Mouse (Mus musculus): ENCODE results near the gene Tubb4a.

The Tubb4a gene

DNA sequence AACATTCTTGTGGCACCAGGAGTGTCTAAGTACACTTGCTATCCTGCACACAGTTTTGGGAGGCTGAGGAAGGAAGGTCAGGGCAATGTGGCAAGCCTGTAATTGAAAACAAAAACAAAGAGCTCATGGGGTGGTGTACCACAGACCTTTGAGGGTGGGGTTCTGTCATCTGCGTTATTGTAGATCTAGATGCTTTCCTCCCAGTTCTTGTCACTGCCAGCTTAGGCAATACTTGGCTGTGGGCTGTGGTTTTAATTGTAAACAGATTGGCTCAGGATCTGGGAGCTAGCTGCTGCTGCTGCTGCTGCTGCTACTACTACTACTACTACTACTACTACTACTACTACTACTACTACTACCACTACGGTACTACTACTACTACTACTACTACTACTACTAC lies 14.7 kb upstream of the Tubb4a start:
- no peak for DNase-seq (ENCODE audit: low spot score in 2 of 2)

DNA sequence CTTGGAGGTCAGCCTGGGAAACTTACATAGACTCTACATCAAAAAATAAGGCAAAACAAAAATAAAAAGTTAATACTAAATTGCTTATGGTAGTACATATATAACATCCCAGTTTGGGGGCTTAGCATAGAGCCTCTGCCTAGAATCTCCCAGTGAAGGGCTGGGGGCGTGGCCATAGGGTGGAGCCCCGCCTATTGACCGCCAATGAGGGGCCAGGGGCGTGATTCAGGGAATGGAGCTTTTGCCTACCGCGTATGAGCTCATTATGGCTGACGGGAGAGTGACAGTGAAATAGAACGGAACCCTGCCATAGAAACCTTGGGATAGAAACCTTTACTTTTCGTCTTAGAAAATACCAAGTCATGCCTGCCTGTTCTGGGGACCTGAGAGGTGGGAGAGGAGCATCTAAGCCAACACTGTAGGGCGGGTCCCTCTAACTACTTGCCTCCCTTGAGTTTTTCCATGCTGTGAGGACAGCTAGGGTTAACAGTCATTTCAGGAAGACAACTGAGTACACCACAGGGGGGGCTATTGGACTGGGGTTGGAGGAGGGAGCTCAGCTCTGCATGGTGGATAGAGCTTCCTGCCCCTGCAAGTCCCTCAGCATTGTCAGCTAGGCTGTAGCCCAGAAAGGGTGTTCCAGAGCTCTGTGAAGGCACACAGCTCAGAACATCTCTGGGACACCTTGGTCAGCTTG lies 12.2 kb upstream of the Tubb4a start:
- DNase-seq (ENCODE audit: low spot score in 2 of 2): peak in 1 of 2 experiments; percentile 28

DNA sequence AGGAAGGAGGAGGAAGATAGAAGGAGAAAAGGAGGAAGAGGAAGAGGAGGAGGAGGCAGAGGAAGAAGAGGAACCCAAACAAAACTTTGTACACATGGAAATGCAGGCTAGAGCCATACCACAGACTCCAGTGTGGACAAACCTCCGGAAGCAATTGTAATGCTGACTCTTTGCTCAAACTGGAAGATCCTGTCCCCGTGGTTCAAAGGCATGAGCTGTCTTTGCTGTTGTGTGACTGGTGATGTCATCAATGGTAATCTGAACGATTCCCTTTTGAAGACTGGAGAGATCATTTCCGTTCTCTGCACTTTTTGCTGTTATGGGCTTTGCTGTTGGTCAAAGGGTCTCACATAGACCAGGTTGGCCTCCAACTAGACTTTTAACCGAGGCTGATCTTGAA lies 10.7 kb upstream of the Tubb4a start:
- DNase-seq (ENCODE audit: low spot score in 2 of 2): no peak

DNA sequence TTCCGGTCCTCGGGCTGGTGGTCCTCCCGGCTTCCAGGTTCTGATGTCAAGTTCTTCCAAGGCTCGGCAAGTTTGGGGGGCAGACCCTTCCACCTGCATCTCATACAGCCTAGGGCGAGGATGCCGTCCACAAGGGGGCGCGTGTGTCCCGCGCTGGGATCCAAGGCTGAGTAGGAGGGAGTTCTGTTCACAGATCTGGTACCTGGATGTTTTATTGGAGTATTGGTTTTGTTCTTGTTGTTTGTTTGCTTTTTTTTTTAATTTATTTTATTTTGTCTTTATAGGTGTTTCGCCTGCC lies 9.0 kb upstream of the Tubb4a start:
- DNase-seq (ENCODE audit: low spot score in 2 of 2): peak; percentile 80 to 95

DNA sequence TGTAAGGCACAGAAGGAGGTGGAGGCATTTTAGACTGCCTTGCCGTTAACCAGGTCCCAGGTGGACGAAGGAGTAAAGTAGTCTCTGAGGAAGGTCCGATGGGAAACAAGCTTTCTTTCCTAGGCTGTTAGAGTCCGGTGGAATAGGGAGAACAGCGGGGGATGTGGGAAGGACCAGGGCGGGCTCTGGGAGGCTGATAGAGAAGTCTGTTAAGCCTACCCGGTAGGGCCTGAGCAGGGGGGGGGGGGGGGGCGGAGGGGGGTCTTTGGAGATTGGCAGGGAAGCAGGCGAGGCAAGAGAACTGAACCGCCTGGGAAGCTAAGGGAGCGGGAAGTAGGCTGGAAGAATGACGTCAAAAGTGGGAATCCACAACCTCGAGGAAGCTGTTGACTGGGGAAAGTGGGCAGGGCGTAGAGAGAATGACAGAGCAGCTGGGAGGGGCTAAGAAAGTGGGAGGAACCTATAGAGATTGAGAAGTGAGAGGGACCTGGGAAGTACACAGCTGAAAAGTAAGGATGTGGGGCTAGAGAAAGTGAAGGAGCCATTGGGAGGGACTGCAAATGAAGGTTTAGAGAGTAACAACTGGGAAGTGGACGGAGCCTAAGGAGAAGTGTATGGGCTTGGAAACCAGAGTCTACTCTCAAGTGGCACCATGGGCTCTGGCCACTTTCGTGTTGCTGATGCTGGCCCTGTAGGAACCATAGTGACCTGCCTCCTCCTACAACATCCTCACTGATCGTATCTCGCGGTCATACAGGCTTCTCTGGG lies 8.5 kb upstream of the Tubb4a start:
- no peak for DNase-seq (ENCODE audit: low spot score in 2 of 2)

DNA sequence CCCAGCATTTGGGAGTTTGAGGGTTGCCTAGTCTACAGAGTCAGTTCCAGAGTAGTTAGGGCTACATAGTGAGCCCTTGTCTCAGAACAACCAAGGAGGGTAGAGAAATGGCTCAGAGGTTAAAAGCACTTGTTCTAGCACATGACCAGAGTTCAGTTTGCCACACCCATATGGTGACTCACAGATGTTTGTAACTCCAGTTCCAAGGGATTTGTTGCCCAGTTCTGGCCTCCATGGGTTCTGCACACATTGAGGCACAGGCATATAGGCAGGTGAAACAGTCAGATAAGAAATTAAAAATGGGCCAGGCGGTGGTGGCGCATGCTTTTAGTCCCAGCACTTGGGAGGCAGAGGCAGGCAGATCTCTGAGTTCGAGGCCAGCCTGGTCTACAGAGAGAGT lies 6.6 kb upstream of the Tubb4a start:
- DNase-seq (ENCODE audit: low spot score in 2 of 2): no peak

DNA sequence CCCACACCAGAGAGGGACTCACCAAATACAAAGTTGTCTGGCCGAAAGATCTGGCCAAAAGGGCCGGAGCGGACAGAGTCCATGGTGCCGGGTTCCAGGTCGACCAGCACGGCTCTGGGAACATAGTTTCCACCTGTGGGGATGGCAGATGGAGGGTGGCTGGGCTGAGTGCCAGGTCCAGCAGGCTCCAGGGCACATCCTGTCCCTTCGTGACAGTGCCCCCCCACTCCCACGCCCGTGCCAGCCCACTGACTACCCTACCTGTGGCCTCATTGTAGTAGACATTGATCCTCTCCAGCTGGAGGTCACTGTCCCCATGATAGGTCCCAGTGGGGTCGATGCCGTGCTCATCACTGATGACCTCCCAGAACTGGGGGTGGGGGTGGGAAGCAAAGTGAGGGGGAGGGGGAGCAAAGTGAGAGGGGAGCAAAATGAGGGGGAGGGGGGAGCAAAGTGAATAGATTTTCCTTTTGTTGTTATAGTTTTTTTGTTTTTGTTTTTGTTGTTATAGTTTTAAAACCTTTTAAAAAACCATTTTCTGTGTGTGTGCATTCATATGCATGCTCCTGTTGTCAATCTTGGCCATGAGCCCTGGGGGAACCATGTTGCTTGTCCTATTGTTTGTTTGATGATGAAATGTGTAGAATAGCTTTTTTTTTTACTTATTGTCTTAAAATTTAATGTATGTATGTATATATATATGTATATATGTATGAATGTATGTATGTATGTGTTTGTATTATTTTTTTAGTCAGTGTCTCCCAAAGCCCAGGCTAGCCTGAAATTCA lies 1.4 kb downstream of the Tubb4a start:
- DNase-seq (ENCODE audit: low spot score in 2 of 2): no peak

DNA sequence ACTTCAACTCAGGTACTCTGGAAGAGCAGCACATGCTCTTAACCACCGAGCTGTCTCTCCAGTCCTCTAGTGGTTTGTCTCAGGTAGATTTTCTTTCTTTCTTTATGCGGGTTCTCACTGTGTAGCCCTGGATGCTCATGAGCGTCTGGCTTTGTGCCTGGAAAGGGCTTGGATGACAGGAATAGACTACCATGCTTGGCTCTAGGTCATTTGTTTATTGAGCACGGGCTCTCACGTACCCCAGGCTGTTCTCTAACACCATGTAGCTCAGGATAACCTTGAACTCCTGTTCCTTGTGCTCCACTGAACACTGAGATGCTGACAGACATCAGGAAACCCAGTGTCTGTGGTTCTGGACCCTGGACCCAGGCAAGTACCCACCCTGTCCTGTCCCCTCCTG lies 5.1 kb downstream of the Tubb4a start:
- DNase-seq (ENCODE audit: low spot score in 2 of 2): no peak

DNA sequence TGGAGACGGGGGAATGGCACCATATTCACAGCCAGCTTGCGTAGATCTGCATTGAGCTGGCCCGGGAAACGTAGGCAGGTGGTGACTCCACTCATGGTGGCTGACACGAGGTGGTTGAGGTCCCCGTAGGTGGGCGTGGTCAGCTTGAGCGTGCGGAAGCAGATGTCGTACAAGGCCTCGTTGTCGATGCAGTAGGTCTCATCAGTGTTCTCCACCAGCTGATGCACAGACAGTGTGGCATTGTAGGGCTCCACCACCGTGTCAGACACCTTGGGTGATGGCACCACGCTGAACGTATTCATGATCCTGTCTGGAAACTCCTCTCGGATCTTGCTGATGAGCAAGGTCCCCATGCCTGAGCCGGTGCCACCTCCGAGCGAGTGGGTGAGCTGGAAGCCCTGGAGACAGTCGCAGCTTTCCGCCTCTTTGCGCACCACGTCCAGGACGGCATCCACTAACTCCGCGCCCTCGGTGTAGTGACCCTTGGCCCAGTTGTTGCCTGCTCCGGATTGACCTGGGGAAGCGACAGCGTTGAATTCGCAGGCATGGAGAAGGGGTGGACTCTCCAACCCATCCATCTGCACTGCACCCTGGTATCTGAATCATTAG lies 6.2 kb downstream of the Tubb4a start:
- DNase-seq (ENCODE audit: low spot score in 2 of 2): no peak

DNA sequence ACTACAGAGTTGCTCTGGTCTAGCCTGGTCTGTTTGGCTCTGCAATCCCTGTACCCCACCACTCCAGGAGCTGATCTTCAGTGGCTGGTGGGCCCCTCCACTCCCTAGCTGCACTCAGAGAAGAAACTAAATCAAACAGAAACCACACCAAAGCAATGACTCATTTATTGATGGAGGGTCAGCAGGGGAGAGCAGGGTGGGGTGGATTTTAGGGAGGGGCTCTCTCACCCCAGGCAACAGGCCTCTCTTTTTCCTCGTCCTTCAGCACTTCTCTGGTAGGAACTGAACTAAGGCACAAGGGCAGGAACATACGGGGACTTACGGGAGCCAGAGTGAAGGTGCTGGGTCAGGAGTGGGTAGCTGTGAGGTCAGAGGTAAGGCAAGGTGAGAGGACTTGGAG lies 7.7 kb downstream of the Tubb4a start:
- no peak for DNase-seq (ENCODE audit: low spot score in 2 of 2)

DNA sequence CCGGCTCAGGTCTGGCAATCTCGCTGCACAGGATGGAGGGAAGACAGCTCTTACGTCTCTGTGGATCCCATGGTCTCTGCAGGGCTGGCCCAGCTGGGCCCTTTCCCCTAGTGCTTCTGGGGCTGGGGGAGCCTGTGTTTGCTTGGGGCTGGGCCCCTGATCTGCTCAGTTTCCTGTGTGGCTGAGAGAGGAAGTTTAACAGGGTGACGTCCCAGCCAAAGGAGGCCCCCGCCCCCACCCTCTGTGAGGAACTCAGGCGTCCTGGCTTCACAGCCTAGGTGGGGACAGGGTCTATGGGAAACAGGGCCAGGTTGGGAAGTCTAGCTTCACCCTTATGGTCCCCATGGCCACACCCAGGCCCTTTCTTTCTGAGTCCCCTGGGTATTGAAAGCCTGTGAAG lies 9.2 kb downstream of the Tubb4a start, which contains the start of gene Dennd1c:
Gene Dennd1c, minus strand, starts transcription at position 179 of the 400 bp plus-strand sequence.
- DNase-seq (ENCODE audit: low spot score in 2 of 2): peak; percentile 81 to 85

DNA sequence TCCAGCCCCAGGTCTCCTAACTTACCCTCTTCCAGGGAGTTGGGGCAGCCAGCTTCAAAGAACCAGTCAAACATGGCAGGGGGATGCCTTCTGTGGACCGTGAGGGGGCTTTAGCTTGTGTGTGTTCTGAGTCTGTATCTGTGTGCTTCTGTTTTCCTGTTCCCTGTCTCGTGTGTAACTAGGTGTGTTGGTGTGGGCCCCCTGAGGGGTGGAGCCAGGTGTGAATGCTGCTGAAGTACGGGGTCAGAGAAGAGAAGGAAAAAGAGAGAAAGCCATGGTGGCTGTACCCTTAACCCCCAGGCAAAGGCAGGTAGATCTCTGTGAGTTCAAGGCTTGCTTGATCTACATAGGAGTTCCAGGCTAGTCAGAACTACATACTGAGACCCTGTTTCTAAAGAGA lies 10.7 kb downstream of the Tubb4a start:
- peak in 1 of 2 experiments; percentile 35 for DNase-seq (ENCODE audit: low spot score in 2 of 2)

DNA sequence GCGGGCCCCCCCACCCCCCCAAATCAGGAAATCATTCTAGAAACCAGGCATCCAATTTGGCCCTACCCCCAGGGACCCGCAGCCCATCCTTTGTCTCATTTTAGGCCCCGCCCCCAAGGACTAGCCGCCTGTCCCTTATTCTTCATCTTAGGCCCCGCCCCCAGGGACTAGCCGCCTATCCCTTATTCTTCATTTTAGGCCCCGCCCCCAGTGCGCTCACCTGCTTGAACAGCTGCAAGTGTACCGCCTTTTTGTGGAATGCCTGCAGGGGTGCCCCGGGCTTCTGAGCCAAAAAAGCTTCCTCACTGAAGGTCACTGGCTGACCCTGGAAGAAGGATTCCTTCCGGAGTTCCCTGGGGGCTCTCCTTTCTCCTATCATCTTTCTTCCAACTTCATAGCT lies 16.9 kb downstream of the Tubb4a start:
- peak; percentile 25 to 43 for DNase-seq (ENCODE audit: low spot score in 2 of 2)

DNA sequence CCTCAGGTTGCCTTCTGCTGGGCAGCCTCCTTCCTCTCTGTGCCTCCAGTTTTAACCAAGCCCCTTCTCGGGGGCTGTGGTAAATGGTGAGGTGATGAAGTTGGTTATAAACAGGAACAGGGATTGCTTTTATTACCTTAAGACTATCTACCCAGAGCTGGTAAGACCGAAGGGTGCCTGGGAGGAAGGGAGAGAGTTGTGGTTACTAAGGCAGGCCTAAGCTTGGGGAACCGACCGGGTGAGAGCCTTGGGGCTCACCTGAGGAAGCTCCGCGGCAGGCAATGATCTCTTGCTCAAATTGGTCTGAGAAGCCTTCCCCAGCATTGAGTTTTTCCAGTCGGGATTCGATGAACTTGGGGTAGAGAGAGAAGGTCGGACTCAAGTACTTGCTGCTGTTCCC lies 17.3 kb downstream of the Tubb4a start:
- no peak for DNase-seq (ENCODE audit: low spot score in 2 of 2)

DNA sequence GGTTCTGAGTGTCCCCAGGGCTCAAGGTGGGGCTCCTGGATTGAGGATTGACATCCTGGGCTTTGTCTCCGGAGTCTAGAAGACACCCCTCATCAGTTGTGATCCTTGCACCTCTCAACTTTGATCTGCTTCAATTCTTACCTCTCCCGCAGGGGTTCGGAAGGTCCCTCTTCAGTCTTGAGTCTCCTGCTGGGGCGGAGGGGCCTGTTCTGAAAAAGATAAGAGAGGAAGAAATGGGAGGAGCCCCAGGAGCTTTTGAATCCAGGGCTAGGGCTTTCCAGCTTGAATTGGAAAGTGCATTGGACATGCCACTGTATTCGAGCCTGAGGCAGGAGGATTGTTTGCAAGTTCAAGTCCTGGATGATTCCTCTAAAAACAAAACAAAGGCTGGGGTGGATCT lies 20.7 kb downstream of the Tubb4a start:
- DNase-seq (ENCODE audit: low spot score in 2 of 2): no peak

DNA sequence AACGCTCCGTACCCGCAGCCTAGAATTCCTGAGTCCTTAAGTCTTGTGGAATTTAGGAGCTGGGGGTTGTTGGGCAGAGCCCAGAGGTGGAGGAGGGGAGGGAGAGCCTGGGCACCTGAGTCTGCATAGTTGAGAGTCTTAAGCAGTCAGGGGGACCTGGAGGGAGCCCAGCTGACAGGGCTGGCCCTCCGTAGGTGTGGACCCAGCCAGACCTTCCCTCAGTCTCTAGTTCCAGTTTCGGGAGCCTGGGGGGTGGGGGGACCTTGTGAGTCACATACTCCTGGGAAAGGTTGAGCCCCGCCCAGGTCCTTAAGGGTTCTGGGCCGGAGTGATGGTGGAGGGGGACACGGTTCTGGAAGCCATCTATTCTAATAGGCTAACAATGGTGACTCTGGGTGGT lies 24.6 kb downstream of the Tubb4a start:
- no peak for DNase-seq (ENCODE audit: low spot score in 2 of 2)

DNA sequence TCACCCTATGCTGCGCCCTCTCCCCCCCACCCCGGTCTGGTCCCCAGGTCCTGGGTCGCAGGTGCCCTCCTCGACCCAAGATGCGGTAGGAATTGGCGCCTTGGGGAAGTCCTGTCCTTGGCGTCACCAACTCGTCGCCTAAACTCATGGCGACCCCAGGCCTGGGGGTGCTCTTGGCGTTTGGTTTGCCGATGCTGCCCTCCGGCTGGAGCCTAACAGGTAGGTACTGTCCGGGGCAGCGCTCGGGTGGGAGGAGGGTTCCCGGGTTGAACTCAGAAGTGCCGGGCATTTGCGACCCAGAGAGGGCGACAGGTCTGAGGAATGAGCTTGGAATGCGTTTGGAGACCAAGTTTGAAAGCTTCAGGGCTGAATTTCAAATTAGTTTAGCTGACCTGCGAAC lies 25.0 kb downstream of the Tubb4a start:
- DNase-seq (ENCODE audit: low spot score in 2 of 2): no peak

DNA sequence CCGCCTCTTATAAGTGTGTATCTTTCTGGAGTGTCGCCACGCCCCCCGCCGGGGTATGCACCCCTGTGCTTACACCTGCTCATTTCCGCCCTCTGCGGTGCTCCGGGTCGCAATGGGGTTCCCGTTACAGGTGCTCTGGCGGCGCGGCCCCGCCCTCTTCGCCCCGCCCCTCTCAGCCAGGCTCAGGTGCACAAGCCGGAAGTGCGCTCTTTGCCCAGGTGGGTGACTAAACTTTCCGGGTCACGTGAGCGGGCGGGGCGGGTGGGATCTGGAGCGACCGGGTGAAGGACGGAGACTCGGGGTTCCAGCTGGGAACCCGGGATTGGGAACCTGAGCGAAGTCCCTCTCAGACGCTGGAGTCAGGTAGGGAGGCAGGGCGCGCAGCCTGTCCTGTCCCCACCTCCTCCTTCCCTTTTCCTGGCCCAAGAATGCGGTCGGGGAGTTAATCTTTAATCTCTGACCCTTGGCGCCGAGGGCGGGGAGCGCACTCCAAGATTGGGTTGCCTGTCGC lies 25.5 kb downstream of the Tubb4a start:
- peak; percentile 37 to 42 for DNase-seq (ENCODE audit: low spot score in 2 of 2)

DNA sequence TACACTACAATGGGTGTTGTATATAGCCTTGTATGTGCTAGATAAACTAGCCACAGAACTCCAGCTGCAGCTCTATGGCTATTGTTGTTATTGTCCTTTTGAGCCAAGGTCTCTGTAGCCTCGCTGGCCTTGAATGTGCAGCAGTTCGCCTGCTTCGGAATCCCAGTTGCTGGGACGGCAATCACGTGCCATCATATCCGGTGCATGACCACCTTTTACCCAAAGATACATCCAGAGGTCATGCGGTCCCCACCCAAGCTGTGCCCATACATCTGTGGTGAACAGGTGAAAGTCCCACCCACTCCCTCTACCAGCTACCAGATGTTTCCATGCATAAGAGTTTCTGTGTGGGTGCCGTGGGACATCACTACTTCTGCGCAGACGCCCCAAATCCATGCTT lies 26.5 kb downstream of the Tubb4a start:
- DNase-seq (ENCODE audit: low spot score in 2 of 2): no peak

DNA sequence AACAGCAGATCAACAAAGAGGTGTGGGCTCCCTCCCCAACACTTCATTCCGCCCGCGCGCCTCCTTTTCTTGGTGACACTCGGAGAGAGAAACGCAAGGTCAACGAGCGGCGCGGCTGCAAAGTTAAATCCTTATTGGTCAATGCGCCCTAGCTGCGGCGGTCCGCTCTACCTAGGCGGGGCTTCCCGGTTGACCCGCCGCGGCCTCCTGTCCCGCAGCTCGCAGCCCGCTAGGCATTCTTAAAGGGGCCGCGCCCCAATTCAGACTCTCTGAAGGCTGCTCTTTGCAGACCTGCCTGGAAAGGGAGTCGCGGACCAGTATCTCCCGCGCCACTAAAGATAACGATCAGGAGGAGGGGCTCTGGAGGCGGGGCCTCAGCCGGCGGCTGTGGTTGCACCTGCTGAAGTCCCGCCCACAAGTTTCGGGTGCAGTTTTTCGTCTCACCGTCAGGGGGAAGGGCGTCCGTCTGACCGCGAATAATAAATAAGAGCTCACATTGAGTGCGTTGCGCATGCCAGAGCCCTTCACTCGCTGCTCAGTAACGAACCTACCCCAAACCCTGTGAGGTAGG lies 27.3 kb downstream of the Tubb4a start:
- DNase-seq (ENCODE audit: low spot score in 2 of 2): peak; percentile 94 to 96

DNA sequence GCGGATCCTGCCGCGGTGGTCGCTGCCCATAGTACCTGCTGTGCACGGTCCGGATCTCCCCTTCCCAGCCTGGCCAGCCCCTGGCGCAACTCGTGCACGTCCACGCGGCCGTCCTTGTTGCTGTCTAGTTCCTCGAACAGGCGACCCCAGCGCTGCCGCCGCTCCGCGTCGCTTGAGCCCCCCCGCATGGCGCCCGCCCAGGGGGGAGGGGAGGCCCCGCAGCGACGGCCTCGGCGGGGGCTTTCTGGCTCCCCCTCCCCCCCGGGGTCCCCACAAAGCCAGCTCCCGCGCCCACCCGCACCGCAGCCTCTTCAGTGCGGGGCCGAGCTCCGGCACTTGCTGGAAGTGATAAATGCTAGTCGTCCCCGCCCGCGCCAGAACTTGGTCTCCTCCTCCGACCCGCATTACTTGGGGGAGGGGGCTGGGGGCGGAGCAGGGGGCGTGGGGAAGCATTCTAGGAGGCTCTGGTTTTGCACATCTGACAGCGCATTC lies 28.1 kb downstream of the Tubb4a start, which contains the start of gene Slc25a23:
Gene Slc25a23, minus strand, starts transcription at position 378 of the 492 bp plus-strand sequence.
- peak; percentile 72 to 73 for DNase-seq (ENCODE audit: low spot score in 2 of 2)

Data from thymus, postnatal 10 days (tissue).